Mouse (Mus musculus) stomach, embryonic 14.5 days (tissue): ENCODE measurements at regions not wholly inside any gene's neighbourhood (a gene's known extent, or its start where the extent isn't known, plus 50 kb on each side); places are given as distances from the start of the nearest gene placed in this dataset.

Experiments
- ATAC-seq: fragments of 200-750 bp; cut with Nextera tagmentation; 2 replicates; pipeline ENCODE4 v1.8.0; 2017; ENCODE audit warnings: low read depth, moderate TSS enrichment; ENCODE audit not compliant: insufficient number of reproducible peaks, insufficient read depth, low FRiP score
- H3K27ac ChIP-seq: fragments of 300-500 bp; sonication (generic); 2 replicates; pipeline ENCODE4 v1.5.1; 2014; ENCODE audit warnings: mild to moderate bottlenecking, low read length, moderate library complexity, mixed read lengths
- H3K27me3 ChIP-seq: fragments of 300-500 bp; sonication (generic); 2 replicates; pipeline ENCODE4 v1.6.1; 2014; ENCODE audit warnings: low read length, control low read depth, mixed read lengths; ENCODE audit not compliant: control insufficient read depth, insufficient read depth
- H3K36me3 ChIP-seq: fragments of 300-500 bp; sonication (generic); 2 replicates; pipeline ENCODE4 v1.6.1; 2014; ENCODE audit warnings: mild to moderate bottlenecking, control low read depth, low read length, moderate library complexity, mixed read lengths; ENCODE audit not compliant: control insufficient read depth, insufficient read depth
- H3K4me1 ChIP-seq: fragments of 300-500 bp; sonication (generic); 2 replicates; pipeline ENCODE4 v1.6.1; 2014; ENCODE audit warnings: low read length, control low read depth, mixed read lengths; ENCODE audit not compliant: control insufficient read depth, insufficient read depth
- H3K4me2 ChIP-seq: fragments of 300-500 bp; sonication (generic); replicated peaks from 2 replicates; pipeline ENCODE4 v1.6.1; 2014; ENCODE audit warnings: low read depth, low read length, control low read depth
- H3K4me3 ChIP-seq: fragments of 300-500 bp; sonication (generic); 2 replicates; pipeline ENCODE4 v1.5.1; 2014; ENCODE audit warnings: low read depth, low read length, control low read depth
- H3K9ac ChIP-seq: fragments of 300-500 bp; sonication (generic); replicated peaks from 2 replicates; pipeline ENCODE4 v1.6.1; 2014; ENCODE audit warnings: low read depth, mild to moderate bottlenecking, control low read depth, low read length, moderate library complexity, mixed read lengths
- H3K9me3 ChIP-seq: fragments of 300-500 bp; sonication (generic); 2 replicates; pipeline ENCODE4 v1.6.1; 2016; ENCODE audit warnings: low read depth, low read length, control low read depth; ENCODE audit not compliant: control insufficient read depth
- WGBS: fragments of 180-500 bp; shearing (Covaris S2); extraction: QIAGEN DNeasy Blood & Tissue Kit; methylation state at CpG from one replicate; pipeline ENCODE4 v1.1.7; 2014; 5-methylcytosine and 5-hydroxymethylcytosine counted together

DNA sequence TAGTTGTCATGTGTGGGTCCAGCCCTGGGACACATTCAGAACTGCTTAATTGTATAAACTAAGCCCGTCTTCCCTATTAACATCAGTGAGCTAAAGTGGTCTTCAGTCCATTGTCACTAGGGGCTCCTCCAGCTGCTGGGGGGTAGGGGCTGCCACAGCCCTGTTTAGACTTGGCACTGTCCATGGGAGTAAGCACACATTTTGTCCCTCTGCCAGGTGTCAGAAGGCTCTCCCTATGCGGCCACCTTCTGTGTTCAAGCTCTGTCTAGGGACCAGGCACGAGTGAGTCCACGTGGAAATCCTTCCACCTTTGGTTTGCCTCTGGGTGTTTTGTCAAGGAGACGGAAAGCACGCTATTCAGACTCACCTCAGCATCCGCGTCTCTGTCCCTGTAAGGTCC lies 54.3 kb upstream of the Gm11733 start:
- WGBS = 48% methylated on average over 8 of the region's 8 CpGs
- peaks cover 4% of the 10 kb centered on the region; the same call in 1 of the 2 replicates for H3K9me3 ChIP-seq

DNA sequence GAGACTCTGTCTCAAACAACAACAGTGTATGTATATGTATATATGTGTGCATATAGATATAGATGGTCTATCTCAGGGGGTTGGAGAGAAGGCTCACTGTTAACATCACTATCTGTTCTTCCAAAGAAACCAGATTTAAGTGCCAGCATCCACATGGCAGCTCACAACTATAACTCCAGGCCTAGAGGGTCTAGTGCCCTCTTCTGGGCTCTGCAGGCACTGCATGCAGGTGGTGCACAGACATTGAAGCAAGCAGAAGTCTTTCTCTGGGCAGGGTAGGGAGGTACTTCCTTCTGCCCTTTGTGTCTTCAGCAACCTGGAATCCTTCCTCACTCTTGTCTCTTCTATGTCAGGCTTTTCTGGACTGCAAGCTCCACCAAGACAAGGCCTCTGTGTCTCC lies 50.1 kb upstream of the Gm11733 start:
- Histone ChIP-seq H3K4me3 (no peak overlapping the region), H3K9ac (no peak overlapping the region), H3K4me2 (no peak overlapping the region), H3K9me3 (peaks cover 4% of the 10 kb centered on the region; the same call in 1 of the 2 replicates), H3K27ac (no peak overlapping the region), H3K4me1 (peaks cover 5% of the 10 kb centered on the region), H3K27me3 (no peaks in the 10 kb centered on the region), H3K36me3 (no peaks in the 10 kb centered on the region)
- ATAC-seq = no peak

More for the DNA sequence above, 54.3 kb upstream of the Gm11733 start:
- ATAC-seq = no peak
- no peak overlapping the region for H3K4me3 ChIP-seq
- H3K4me1 ChIP-seq = no peaks in the 10 kb centered on the region
- no peak overlapping the region for H3K4me2 ChIP-seq
- H3K27me3 ChIP-seq = no peaks in the 10 kb centered on the region
- no peak overlapping the region for H3K9ac ChIP-seq
- H3K27ac ChIP-seq = no peak overlapping the region
- H3K36me3 ChIP-seq = no peaks in the 10 kb centered on the region
